Mouse (Mus musculus): ENCODE measurements around the gene Rufy2. TPM values are rescaled to one million over a fixed set of nuclear protein-coding genes. Genes with fewer than 3 reads are reported as not detected.
"Not testable (repeated sequence)": the region's sequence is repeated elsewhere in the genome, so short reads cannot be mapped to it uniquely, and the experiment has no call there.

Gene Rufy2
- polyA plus RNA-seq, 1 experiment from 2014 or later: 27.1 TPM

DNA sequence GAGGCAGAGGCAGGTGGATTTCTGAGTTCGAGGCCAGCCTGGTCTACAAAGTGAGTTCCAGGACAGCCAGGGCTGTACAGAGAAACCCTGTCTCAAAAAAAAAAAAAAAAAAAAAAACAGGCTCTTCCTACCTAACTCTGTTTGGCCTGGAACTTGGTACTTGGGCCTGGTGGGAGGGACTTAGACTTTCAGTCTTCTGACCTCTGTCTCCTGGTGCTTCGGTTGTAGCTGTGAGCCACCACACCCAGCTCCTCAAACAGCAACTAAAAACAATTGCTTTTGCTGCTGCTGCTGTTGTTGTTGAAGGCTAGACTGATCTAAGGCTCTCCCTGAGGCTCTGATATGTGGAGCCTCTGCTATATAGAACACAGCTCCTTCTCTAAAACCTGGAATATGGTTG is 69.1 kb downstream of the Rufy2 start:
- no peaks in the 10 kb centered on the region for H3K27me3 ChIP-seq (ENCODE audit: control insufficient read depth, insufficient read depth, low read length)
- DNase-seq (ENCODE audit: low spot score): no peak
- 94% methylated on average over 1 of the region's 2 CpGs for WGBS

DNA sequence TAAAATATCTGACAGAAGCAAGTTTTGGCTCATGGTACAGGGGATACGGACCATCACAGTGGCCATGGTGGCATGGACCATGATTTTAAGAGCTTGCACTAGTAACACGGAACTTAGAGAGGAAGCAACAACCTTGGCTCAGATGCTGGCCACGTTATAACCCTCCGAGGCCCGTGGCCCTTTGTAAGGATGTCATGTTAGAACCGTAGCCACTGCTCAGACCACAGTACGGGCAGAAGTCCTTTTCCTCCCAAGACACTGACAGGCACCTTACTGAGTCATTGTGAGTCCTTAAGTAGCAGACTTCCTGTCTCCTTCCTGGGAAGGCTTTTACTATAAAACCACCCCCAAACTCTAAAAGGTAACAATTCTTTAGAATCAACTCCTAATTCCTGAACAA is 71.2 kb downstream of the Rufy2 start:
- ATAC-seq (replicated peaks; ENCODE audit: low FRiP score) (no peak), DNase-seq (ENCODE audit: low spot score) (no peak)
- Histone ChIP-seq H3K27ac (ENCODE audit: low read depth, low read length) (no peak overlapping the region), H3K27me3 (ENCODE audit: control insufficient read depth, insufficient read depth, low read length) (no peaks in the 10 kb centered on the region), H3K4me3 (ENCODE audit: low read depth, low read length) (no peak overlapping the region), H3K4me2 (ENCODE audit: low read depth, low read length, severe bottlenecking) (no peak overlapping the region), H3K9ac (ENCODE audit: low read length) (no peak overlapping the region), H3K36me3 (ENCODE audit: control insufficient read depth, insufficient read depth, low read length) (no peaks in the 10 kb centered on the region), H3K4me1 (replicated peaks; ENCODE audit: control insufficient read depth, insufficient read depth, low read length) (no peaks in the 10 kb centered on the region), H3K9me3 (ENCODE audit: control insufficient read depth, low read length) (no peaks in the 10 kb centered on the region)
- 72% methylated on average over 7 of the region's 7 CpGs for WGBS

More for the DNA sequence above, 69.1 kb downstream of the Rufy2 start:
- Histone ChIP-seq H3K36me3 (ENCODE audit: control insufficient read depth, insufficient read depth, low read length) (no peaks in the 10 kb centered on the region), H3K9ac (ENCODE audit: low read length) (no peak overlapping the region), H3K4me2 (ENCODE audit: low read depth, low read length, severe bottlenecking) (no peak overlapping the region), H3K27ac (ENCODE audit: low read depth, low read length) (no peak overlapping the region), H3K4me1 (replicated peaks; ENCODE audit: control insufficient read depth, insufficient read depth, low read length) (no peaks in the 10 kb centered on the region), H3K4me3 (ENCODE audit: low read depth, low read length) (no peak overlapping the region), H3K9me3 (ENCODE audit: control insufficient read depth, low read length) (no peaks in the 10 kb centered on the region)
- no peak for ATAC-seq (replicated peaks; ENCODE audit: low FRiP score)

GRCm38 (mm10) chr10:63052011-63052410 is 72.0 kb downstream of the Rufy2 start:
- Histone ChIP-seq H3K4me2 (ENCODE audit: low read depth, low read length, severe bottlenecking) (no peak overlapping the region), H3K4me1 (replicated peaks; ENCODE audit: control insufficient read depth, insufficient read depth, low read length) (no peaks in the 10 kb centered on the region), H3K27ac (ENCODE audit: low read depth, low read length) (no peak overlapping the region), H3K27me3 (ENCODE audit: control insufficient read depth, insufficient read depth, low read length) (no peaks in the 10 kb centered on the region), H3K4me3 (ENCODE audit: low read depth, low read length) (no peak overlapping the region), H3K36me3 (ENCODE audit: control insufficient read depth, insufficient read depth, low read length) (no peaks in the 10 kb centered on the region), H3K9me3 (ENCODE audit: control insufficient read depth, low read length) (no peaks in the 10 kb centered on the region), H3K9ac (ENCODE audit: low read length) (no peak overlapping the region)
- WGBS: 85% methylated on average over 6 of the region's 6 CpGs
- ATAC-seq (replicated peaks; ENCODE audit: low FRiP score) (no peak), DNase-seq (ENCODE audit: low spot score) (no peak)

DNA sequence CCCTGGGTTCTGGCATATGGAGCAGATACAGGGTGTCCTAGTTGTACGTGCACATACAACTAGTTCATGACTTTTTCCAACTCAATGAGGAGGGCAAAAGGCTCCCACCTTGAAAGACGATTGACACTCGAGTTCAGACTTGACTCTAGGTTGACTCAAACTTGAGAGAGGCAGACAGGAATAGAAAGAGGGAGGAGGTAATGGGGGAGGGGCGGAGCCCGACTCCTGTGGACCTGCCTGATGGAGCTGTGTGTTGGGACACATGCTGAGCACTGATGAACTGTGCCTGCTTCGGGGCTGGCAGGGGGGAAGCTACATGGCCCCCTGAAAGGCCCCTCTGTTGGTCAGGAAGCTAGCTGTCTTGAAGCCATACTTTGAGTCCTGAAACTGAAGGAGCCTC is 73.0 kb downstream of the Rufy2 start:
- Histone ChIP-seq H3K36me3 (ENCODE audit: control insufficient read depth, insufficient read depth, low read length) (no peaks in the 10 kb centered on the region), H3K4me2 (ENCODE audit: low read depth, low read length, severe bottlenecking) (no peak overlapping the region), H3K4me1 (replicated peaks; ENCODE audit: control insufficient read depth, insufficient read depth, low read length) (no peaks in the 10 kb centered on the region), H3K27ac (ENCODE audit: low read depth, low read length) (no peak overlapping the region), H3K27me3 (ENCODE audit: control insufficient read depth, insufficient read depth, low read length) (no peaks in the 10 kb centered on the region), H3K4me3 (ENCODE audit: low read depth, low read length) (no peak overlapping the region), H3K9me3 (ENCODE audit: control insufficient read depth, low read length) (no peaks in the 10 kb centered on the region), H3K9ac (ENCODE audit: low read length) (no peak overlapping the region)
- DNase-seq (ENCODE audit: low spot score) (no peak), ATAC-seq (replicated peaks; ENCODE audit: low FRiP score) (no peak)
- 63% methylated on average over 6 of the region's 6 CpGs for whole genome bisulfite sequencing

DNA sequence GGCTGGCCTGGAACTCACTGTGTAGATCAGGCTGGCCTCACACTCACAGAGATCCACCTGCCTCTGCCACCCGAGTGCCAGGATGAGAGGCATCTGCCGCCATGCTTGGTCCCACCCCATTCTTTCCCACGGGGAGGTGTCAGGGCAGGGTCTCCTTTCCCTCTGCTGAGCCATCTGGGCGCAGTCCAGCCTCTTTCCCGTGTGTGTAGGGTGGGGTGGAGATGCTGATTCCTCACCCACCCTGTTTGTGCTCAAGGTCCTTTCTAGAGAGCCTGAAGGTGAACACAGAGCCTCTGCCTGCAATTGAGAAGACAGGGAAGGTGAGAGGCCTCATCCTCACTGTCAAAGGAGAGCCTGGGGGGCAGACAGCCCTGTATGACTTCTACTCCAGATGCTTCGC is 74.0 kb downstream of the Rufy2 start:
- 88% methylated on average over 6 of the region's 6 CpGs for WGBS
- not testable (repeated sequence) for DNase-seq (ENCODE audit: low spot score); H3K4me1 ChIP-seq (replicated peaks; ENCODE audit: control insufficient read depth, insufficient read depth, low read length); H3K9ac ChIP-seq (ENCODE audit: low read length); H3K36me3 ChIP-seq (ENCODE audit: control insufficient read depth, insufficient read depth, low read length); H3K27me3 ChIP-seq (ENCODE audit: control insufficient read depth, insufficient read depth, low read length); H3K27ac ChIP-seq (ENCODE audit: low read depth, low read length); H3K9me3 ChIP-seq (ENCODE audit: control insufficient read depth, low read length); H3K4me2 ChIP-seq (ENCODE audit: low read depth, low read length, severe bottlenecking); ATAC-seq (replicated peaks; ENCODE audit: low FRiP score); H3K4me3 ChIP-seq (ENCODE audit: low read depth, low read length)

- ATAC-seq (replicated peaks; ENCODE audit: low FRiP score) (no peak), DNase-seq (ENCODE audit: low spot score) (no peak)
- H3K27me3 ChIP-seq (ENCODE audit: control insufficient read depth, insufficient read depth, low read length): no peaks in the 10 kb centered on the region
- H3K4me2 ChIP-seq (ENCODE audit: low read depth, low read length, severe bottlenecking): no peak overlapping the region
- no peaks in the 10 kb centered on the region for H3K36me3 ChIP-seq (ENCODE audit: control insufficient read depth, insufficient read depth, low read length)
- H3K9ac ChIP-seq (ENCODE audit: low read length): no peak overlapping the region
- no peak overlapping the region for H3K4me3 ChIP-seq (ENCODE audit: low read depth, low read length)
- no peak overlapping the region for H3K27ac ChIP-seq (ENCODE audit: low read depth, low read length)
- no peaks in the 10 kb centered on the region for H3K4me1 ChIP-seq (replicated peaks; ENCODE audit: control insufficient read depth, insufficient read depth, low read length)
- H3K9me3 ChIP-seq (ENCODE audit: control insufficient read depth, low read length): no peaks in the 10 kb centered on the region
- WGBS: 78% methylated on average over 2 of the region's 2 CpGs
Measured at GRCm38 (mm10) chr10:63054586-63054985, 74.6 kb downstream of the Rufy2 start.

GRCm38 (mm10) chr10:63056966-63057750 is 77.1 kb downstream of the Rufy2 start:
- ATAC-seq (replicated peaks; ENCODE audit: low FRiP score): no peak
- no peak for DNase-seq (ENCODE audit: low spot score)
- H3K9ac ChIP-seq (ENCODE audit: low read length): no peak overlapping the region
- no peak overlapping the region for H3K4me3 ChIP-seq (ENCODE audit: low read depth, low read length)
- H3K27ac ChIP-seq (ENCODE audit: low read depth, low read length): no peak overlapping the region
- no peaks in the 10 kb centered on the region for H3K36me3 ChIP-seq (ENCODE audit: control insufficient read depth, insufficient read depth, low read length)
- WGBS: 43% methylated on average over 24 of the region's 24 CpGs
- no peaks in the 10 kb centered on the region for H3K9me3 ChIP-seq (ENCODE audit: control insufficient read depth, low read length)
- H3K4me2 ChIP-seq (ENCODE audit: low read depth, low read length, severe bottlenecking): no peak overlapping the region
- no peaks in the 10 kb centered on the region for H3K4me1 ChIP-seq (replicated peaks; ENCODE audit: control insufficient read depth, insufficient read depth, low read length)
- H3K27me3 ChIP-seq (ENCODE audit: control insufficient read depth, insufficient read depth, low read length): no peaks in the 10 kb centered on the region

DNA sequence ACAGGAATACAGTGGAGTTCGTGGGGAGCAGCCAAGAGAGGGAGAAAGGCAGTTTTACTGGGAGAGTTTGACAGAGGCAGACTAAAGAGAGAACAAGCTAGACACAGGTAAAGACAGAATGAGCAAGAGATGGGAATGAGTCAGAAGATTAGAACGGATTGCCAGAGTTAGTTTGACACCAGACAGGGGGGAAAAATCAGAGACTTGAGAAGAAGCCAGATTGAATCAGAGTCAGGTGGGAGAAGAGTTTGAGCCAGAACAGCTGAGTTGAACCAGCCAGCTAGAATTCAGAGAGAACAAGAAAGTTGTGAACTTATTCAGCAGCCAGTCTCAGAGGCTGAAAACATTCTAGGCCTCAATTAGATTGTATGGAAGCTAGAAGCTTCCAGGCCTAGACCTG is 79.8 kb downstream of the Rufy2 start, which contains the start of gene Pbld1:
Gene Pbld1, plus strand, starts transcription at position 301 of the 400 bp plus-strand sequence.
- H3K27ac ChIP-seq (ENCODE audit: low read depth, low read length): no peak within 1 kb of the TSS
- no peaks in the 10 kb centered on the region for H3K4me1 ChIP-seq (replicated peaks; ENCODE audit: control insufficient read depth, insufficient read depth, low read length)
- H3K9ac ChIP-seq (ENCODE audit: low read length): no peak within 1 kb of the TSS
- WGBS: 80% methylated on average over 2 of the region's 2 CpGs
- no peaks in the 10 kb centered on the region for H3K27me3 ChIP-seq (ENCODE audit: control insufficient read depth, insufficient read depth, low read length)
- H3K36me3 ChIP-seq (ENCODE audit: control insufficient read depth, insufficient read depth, low read length): no peaks in the 10 kb centered on the region
- DNase-seq (ENCODE audit: low spot score) (no peak), ATAC-seq (replicated peaks; ENCODE audit: low FRiP score) (no peak)
- no peak within 1 kb of the TSS for H3K4me3 ChIP-seq (ENCODE audit: low read depth, low read length)
- H3K4me2 ChIP-seq (ENCODE audit: low read depth, low read length, severe bottlenecking): no peak within 1 kb of the TSS
- no peaks in the 10 kb centered on the region for H3K9me3 ChIP-seq (ENCODE audit: control insufficient read depth, low read length)

DNA sequence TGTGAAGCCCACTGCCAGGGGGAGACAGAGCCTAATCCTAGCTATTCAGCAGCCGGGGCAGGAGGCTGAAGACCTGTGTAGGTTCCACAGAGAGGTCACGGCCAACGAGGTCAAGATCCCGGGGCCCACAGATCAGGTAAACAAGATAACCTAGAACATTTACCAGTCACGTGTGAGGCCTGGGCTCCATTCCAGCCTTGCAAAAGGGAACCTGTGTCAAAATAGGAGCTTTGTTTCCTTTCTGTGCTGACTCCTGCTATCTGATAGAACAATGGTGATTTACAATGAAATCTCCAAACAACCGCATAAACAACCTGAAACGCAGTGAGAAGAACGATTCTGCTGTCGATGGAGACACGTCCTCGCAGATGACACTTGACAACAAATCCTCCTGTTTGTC is 80.4 kb downstream of the Rufy2 start:
- no peaks in the 10 kb centered on the region for H3K27me3 ChIP-seq (ENCODE audit: control insufficient read depth, insufficient read depth, low read length)
- H3K4me2 ChIP-seq (ENCODE audit: low read depth, low read length, severe bottlenecking): no peak overlapping the region
- ATAC-seq (replicated peaks; ENCODE audit: low FRiP score) (no peak), DNase-seq (ENCODE audit: low spot score) (no peak)
- 83% methylated on average over 11 of the region's 11 CpGs for WGBS
- H3K4me1 ChIP-seq (replicated peaks; ENCODE audit: control insufficient read depth, insufficient read depth, low read length): no peaks in the 10 kb centered on the region
- no peaks in the 10 kb centered on the region for H3K36me3 ChIP-seq (ENCODE audit: control insufficient read depth, insufficient read depth, low read length)
- no peaks in the 10 kb centered on the region for H3K9me3 ChIP-seq (ENCODE audit: control insufficient read depth, low read length)
- H3K27ac ChIP-seq (ENCODE audit: low read depth, low read length): no peak overlapping the region
- no peak overlapping the region for H3K4me3 ChIP-seq (ENCODE audit: low read depth, low read length)
- no peak overlapping the region for H3K9ac ChIP-seq (ENCODE audit: low read length)

Measured in forebrain, embryonic 11.5 days (tissue).